Mouse (Mus musculus) neural tube, embryonic 12.5 days (tissue): ENCODE data around the gene Plscr3. TPM values are rescaled to one million over a fixed set of nuclear protein-coding genes. Genes with fewer than 3 reads are reported as not detected.
A peak's percentile ranks its signal among the peaks of the same experiment; 100 is the strongest.

ENCODE experiments used
- ATAC-seq: fragments of 200-750 bp; cut with Nextera tagmentation; 2 replicates; pipeline ENCODE4 v1.8.0; 2017; ENCODE audit warnings: low read depth, mild to moderate bottlenecking, moderate TSS enrichment, moderate library complexity; ENCODE audit not compliant: low FRiP score
- H3K27ac ChIP-seq: fragments of 300-500 bp; sonication (generic); 2 replicates; pipeline ENCODE4 v1.5.1; 2016
- H3K27me3 ChIP-seq: fragments of 300-500 bp; sonication (generic); replicated peaks from 2 replicates; pipeline ENCODE4 v1.6.1; 2016; ENCODE audit warnings: mild to moderate bottlenecking
- H3K36me3 ChIP-seq: fragments of 300-500 bp; sonication (generic); 2 replicates; pipeline ENCODE4 v1.6.1; 2016; ENCODE audit warnings: mild to moderate bottlenecking
- H3K4me1 ChIP-seq: fragments of 300-500 bp; sonication (generic); 2 replicates; pipeline ENCODE4 v1.6.1; 2016
- H3K4me2 ChIP-seq: fragments of 300-500 bp; sonication (generic); replicated peaks from 2 replicates; pipeline ENCODE4 v1.6.1; 2016; ENCODE audit warnings: mild to moderate bottlenecking
- H3K4me3 ChIP-seq: fragments of 300-500 bp; sonication (generic); 2 replicates; pipeline ENCODE4 v1.5.1; 2016
- H3K9ac ChIP-seq: fragments of 300-500 bp; sonication (generic); 2 replicates; pipeline ENCODE4 v1.6.1; 2016; ENCODE audit warnings: mild to moderate bottlenecking
- H3K9me3 ChIP-seq: fragments of 300-500 bp; sonication (generic); 2 replicates; pipeline ENCODE4 v1.6.1; 2016; ENCODE audit warnings: mild to moderate bottlenecking
- WGBS: fragments of 180-500 bp; shearing (Covaris S2); methylation state at CpG from one replicate; pipeline ENCODE4 v1.1.7; 2016; 5-methylcytosine and 5-hydroxymethylcytosine counted together
- polyA plus RNA-seq: library from polyadenylated mRNA; unstranded; fragments of >200 nt; fragmentation: Nextera tagmentation; extraction: Ambion mirVana; gene quantifications from 2 replicates; pipeline ENCODE4 v1.2.1, GENCODE M21; 2016

Plscr3 gene
- 64.4 and 69.9 TPM in 2 replicates for polyA plus RNA-seq

- Histone ChIP-seq H3K9ac (peak within 1 kb of the TSS; percentile 84), H3K27me3 (no peaks in the 10 kb centered on the region), H3K27ac (peak within 1 kb of the TSS; percentile 93), H3K4me3 (peak within 1 kb of the TSS; percentile 65), H3K9me3 (no peaks in the 10 kb centered on the region), H3K36me3 (peaks cover 26% of the 10 kb centered on the region), H3K4me2 (peak within 1 kb of the TSS; percentile 74), H3K4me1 (peaks cover 23% of the 10 kb centered on the region)
- WGBS: under 1% methylated on average over 38 of the region's 38 CpGs
- peak; percentile 91 for ATAC-seq
These were observed at the start of gene Plscr3 for GRCm38 (mm10) chr11:69846198-69846680. Gene Plscr3, plus strand, starts transcription at chr11:69846376.

GRCm38 (mm10) chr11:69797924-69798323 lies 48.3 kb upstream of the Plscr3 start:
- H3K9me3 ChIP-seq: no peaks in the 10 kb centered on the region
- 72% methylated on average over 7 of the region's 7 CpGs for WGBS
- peaks cover 55% of the 10 kb centered on the region for H3K27me3 ChIP-seq
- no peaks in the 10 kb centered on the region for H3K36me3 ChIP-seq
- ATAC-seq: no peak
- no peak overlapping the region for H3K4me3 ChIP-seq
- H3K9ac ChIP-seq: no peak overlapping the region
- H3K27ac ChIP-seq: no peak overlapping the region
- H3K4me2 ChIP-seq: 0 out of 2 replicates have a peak overlapping the region, but pooled peaks have one; percentile 3
- H3K4me1 ChIP-seq: peaks cover 58% of the 10 kb centered on the region

- H3K4me2 ChIP-seq: peak overlapping the region; percentile 92
These were observed 46.6 kb upstream of the Plscr3 start for GRCm38 (mm10) chr11:69799394-69800137.

GRCm38 (mm10) chr11:69800138-69800391 lies 46.1 kb upstream of the Plscr3 start:
- H3K9me3 ChIP-seq: no peaks in the 10 kb centered on the region
- H3K4me2 ChIP-seq: peak overlapping the region; percentile 92
- 1% methylated on average over 11 of the region's 11 CpGs for WGBS
- H3K4me1 ChIP-seq: peaks cover 79% of the 10 kb centered on the region
- H3K36me3 ChIP-seq: no peaks in the 10 kb centered on the region
- H3K9ac ChIP-seq: peak overlapping the region; percentile 60
- peak; percentile 34; the same call in 1 of the 2 replicates for ATAC-seq
- H3K4me3 ChIP-seq: peak overlapping the region; percentile 54
- peak overlapping the region; percentile 68 for H3K27ac ChIP-seq
- peaks cover 66% of the 10 kb centered on the region for H3K27me3 ChIP-seq

More at GRCm38 (mm10) chr11:69799394-69800137, 46.6 kb upstream of the Plscr3 start:
- peaks cover 61% of the 10 kb centered on the region for H3K27me3 ChIP-seq
- no peaks in the 10 kb centered on the region for H3K9me3 ChIP-seq
- H3K9ac ChIP-seq: peak overlapping the region; percentile 60
- H3K4me1 ChIP-seq: peaks cover 74% of the 10 kb centered on the region
- peak overlapping the region; percentile 68 for H3K27ac ChIP-seq
- WGBS: 15% methylated on average over 12 of the region's 12 CpGs
- no peak for ATAC-seq
- no peaks in the 10 kb centered on the region for H3K36me3 ChIP-seq
- H3K4me3 ChIP-seq: peak overlapping the region; percentile 54

GRCm38 (mm10) chr11:69800392-69801197 lies 45.6 kb upstream of the Plscr3 start:
- H3K4me1 ChIP-seq: peaks cover 77% of the 10 kb centered on the region
- H3K27me3 ChIP-seq: peaks cover 71% of the 10 kb centered on the region
- H3K36me3 ChIP-seq: no peaks in the 10 kb centered on the region
- peak overlapping the region; percentile 68 for H3K27ac ChIP-seq
- no peaks in the 10 kb centered on the region for H3K9me3 ChIP-seq
- peak; percentile 65 for ATAC-seq
- peak overlapping the region; percentile 54 for H3K4me3 ChIP-seq
- under 1% methylated on average over 36 of the region's 36 CpGs for WGBS
- peak overlapping the region; percentile 92 for H3K4me2 ChIP-seq
- peak overlapping the region; percentile 60 for H3K9ac ChIP-seq

GRCm38 (mm10) chr11:69801379-69801977 lies 44.7 kb upstream of the Plscr3 start, which contains the start of gene Fgf11:
Gene Fgf11, minus strand, starts transcription at chr11:69801857.
- ATAC-seq: no peak
- peaks cover 3% of the 10 kb centered on the region; the same call in 1 of the 2 replicates for H3K9me3 ChIP-seq
- peak within 1 kb of the TSS; percentile 54 for H3K4me3 ChIP-seq
- peaks cover 72% of the 10 kb centered on the region for H3K4me1 ChIP-seq
- peak within 1 kb of the TSS; percentile 92 for H3K4me2 ChIP-seq
- H3K9ac ChIP-seq: peak within 1 kb of the TSS; percentile 69
- peak within 1 kb of the TSS; percentile 68 for H3K27ac ChIP-seq
- H3K27me3 ChIP-seq: peaks cover 75% of the 10 kb centered on the region
- no peaks in the 10 kb centered on the region for H3K36me3 ChIP-seq
- WGBS: 1% methylated on average over 33 of the region's 33 CpGs

- peak overlapping the region; percentile 92 for H3K4me2 ChIP-seq
- H3K9ac ChIP-seq: peak overlapping the region; percentile 69
- peaks cover 72% of the 10 kb centered on the region for H3K4me1 ChIP-seq
- no peaks in the 10 kb centered on the region for H3K36me3 ChIP-seq
- ATAC-seq: no peak
- under 1% methylated on average over 33 of the region's 33 CpGs for WGBS
- peak overlapping the region; percentile 54 for H3K4me3 ChIP-seq
- peaks cover 75% of the 10 kb centered on the region for H3K27me3 ChIP-seq
- H3K27ac ChIP-seq: peak overlapping the region; percentile 46; the same call in 1 of the 2 replicates
- H3K9me3 ChIP-seq: peaks cover 5% of the 10 kb centered on the region; the same call in 1 of the 2 replicates
These were observed 43.5 kb upstream of the Plscr3 start for GRCm38 (mm10) chr11:69802648-69803105.

- Histone ChIP-seq H3K4me3 (peak overlapping the region; percentile 54), H3K9ac (peak overlapping the region; percentile 69), H3K4me1 (peaks cover 68% of the 10 kb centered on the region), H3K27me3 (peaks cover 72% of the 10 kb centered on the region), H3K4me2 (peak overlapping the region; percentile 92), H3K9me3 (peaks cover 5% of the 10 kb centered on the region; the same call in 1 of the 2 replicates), H3K27ac (0 out of 2 replicates have a peak overlapping the region, but pooled peaks have one; percentile 20), H3K36me3 (no peaks in the 10 kb centered on the region)
- WGBS: 2% methylated on average over 12 of the region's 12 CpGs
- no peak for ATAC-seq
These were observed 42.8 kb upstream of the Plscr3 start for GRCm38 (mm10) chr11:69803328-69803727.

GRCm38 (mm10) chr11:69803786-69804651 lies 42.2 kb upstream of the Plscr3 start:
- H3K27ac ChIP-seq: 0 out of 2 replicates have a peak overlapping the region, but pooled peaks have one; percentile 20
- peak overlapping the region; percentile 54 for H3K4me3 ChIP-seq
- peak overlapping the region; percentile 92 for H3K4me2 ChIP-seq
- H3K4me1 ChIP-seq: peaks cover 61% of the 10 kb centered on the region
- H3K36me3 ChIP-seq: no peaks in the 10 kb centered on the region
- peaks cover 5% of the 10 kb centered on the region; the same call in 1 of the 2 replicates for H3K9me3 ChIP-seq
- WGBS: 1% methylated on average over 60 of the region's 60 CpGs
- 0 out of 2 replicates have a peak, but pooled peaks have one; percentile 7 for ATAC-seq
- peaks cover 71% of the 10 kb centered on the region for H3K27me3 ChIP-seq
- peak overlapping the region; percentile 69 for H3K9ac ChIP-seq

GRCm38 (mm10) chr11:69804652-69804940 lies 41.6 kb upstream of the Plscr3 start:
- no peak overlapping the region for H3K4me3 ChIP-seq
- peaks cover 56% of the 10 kb centered on the region for H3K4me1 ChIP-seq
- H3K9ac ChIP-seq: no peak overlapping the region
- peak overlapping the region; percentile 92 for H3K4me2 ChIP-seq
- H3K9me3 ChIP-seq: peaks cover 5% of the 10 kb centered on the region; the same call in 1 of the 2 replicates
- H3K36me3 ChIP-seq: no peaks in the 10 kb centered on the region
- no peak overlapping the region for H3K27ac ChIP-seq
- 4% methylated on average over 12 of the region's 12 CpGs for WGBS
- peaks cover 71% of the 10 kb centered on the region for H3K27me3 ChIP-seq
- ATAC-seq: no peak
